Mouse (Mus musculus) neural tube, embryonic 15.5 days (tissue): ENCODE data around the gene Kazald1. TPM values are rescaled to one million over a fixed set of nuclear protein-coding genes. Genes with fewer than 3 reads are reported as not detected.

ENCODE experiments used
- ATAC-seq: fragments of 200-750 bp; cut with Nextera tagmentation; 2 replicates; pipeline ENCODE4 v1.8.0; 2017; ENCODE audit warnings: mild to moderate bottlenecking, moderate TSS enrichment, moderate library complexity; ENCODE audit not compliant: low FRiP score
- H3K27ac ChIP-seq: fragments of 300-500 bp; sonication (generic); replicated peaks from 2 replicates; pipeline ENCODE4 v1.5.1; 2015; ENCODE audit warnings: mild to moderate bottlenecking, inconsistent platforms
- H3K27me3 ChIP-seq: fragments of 300-500 bp; sonication (generic); replicated peaks from 2 replicates; pipeline ENCODE4 v1.6.1; 2015; ENCODE audit warnings: inconsistent platforms
- H3K36me3 ChIP-seq: fragments of 300-500 bp; sonication (generic); 2 replicates; pipeline ENCODE4 v1.6.1; 2015; ENCODE audit warnings: inconsistent platforms
- H3K4me1 ChIP-seq: fragments of 300-500 bp; sonication (generic); 2 replicates; pipeline ENCODE4 v1.6.1; 2015; ENCODE audit warnings: inconsistent platforms
- H3K4me2 ChIP-seq: fragments of 300-500 bp; sonication (generic); 2 replicates; pipeline ENCODE4 v1.6.1; 2015; ENCODE audit warnings: inconsistent platforms, mild to moderate bottlenecking, moderate library complexity
- H3K4me3 ChIP-seq: fragments of 300-500 bp; sonication (generic); replicated peaks from 2 replicates; pipeline ENCODE4 v1.5.1; 2015; ENCODE audit warnings: mild to moderate bottlenecking, inconsistent platforms
- H3K9ac ChIP-seq: fragments of 300-500 bp; sonication (generic); replicated peaks from 2 replicates; pipeline ENCODE4 v1.6.1; 2015; ENCODE audit warnings: mild to moderate bottlenecking, inconsistent platforms
- H3K9me3 ChIP-seq: fragments of 300-500 bp; sonication (generic); replicated peaks from 2 replicates; pipeline ENCODE4 v1.6.1; 2016; ENCODE audit warnings: inconsistent platforms
- WGBS: fragments of 180-500 bp; shearing (Covaris S2); methylation state at CpG from one replicate; pipeline ENCODE4 v1.1.7; 2015; ENCODE audit warnings: mixed read lengths; 5-methylcytosine and 5-hydroxymethylcytosine counted together
- polyA plus RNA-seq: library from polyadenylated mRNA; unstranded; fragments of >200 nt; fragmentation: Nextera tagmentation; extraction: Ambion mirVana; gene quantifications from 2 replicates; pipeline ENCODE4 v1.2.1, GENCODE M21; 2015

The Kazald1 gene
- polyA plus RNA-seq, 1 experiment from 2014 or later = 3.0 TPM

GRCm38 (mm10) chr19:45053451-45053850, 21.6 kb upstream of the Kazald1 start:
- H3K36me3 ChIP-seq = peaks cover 48% of the 10 kb centered on the region
- ATAC-seq = no peak
- no peak overlapping the region for H3K9ac ChIP-seq
- no peaks in the 10 kb centered on the region for H3K27me3 ChIP-seq
- no peak overlapping the region for H3K4me2 ChIP-seq
- H3K9me3 ChIP-seq = no peaks in the 10 kb centered on the region
- H3K27ac ChIP-seq = no peak overlapping the region
- peaks cover 48% of the 10 kb centered on the region for H3K4me1 ChIP-seq
- WGBS = 89% methylated on average over 8 of the region's 8 CpGs
- H3K4me3 ChIP-seq = no peak overlapping the region

GRCm38 (mm10) chr19:45054892-45055690, 19.9 kb upstream of the Kazald1 start:
- H3K9ac ChIP-seq = no peak overlapping the region
- no peaks in the 10 kb centered on the region for H3K9me3 ChIP-seq
- H3K27me3 ChIP-seq = no peaks in the 10 kb centered on the region
- no peak overlapping the region for H3K27ac ChIP-seq
- ATAC-seq = no peak
- H3K36me3 ChIP-seq = peaks cover 43% of the 10 kb centered on the region
- 89% methylated on average over 6 of the region's 6 CpGs for WGBS
- peaks cover 40% of the 10 kb centered on the region for H3K4me1 ChIP-seq
- H3K4me2 ChIP-seq = no peak overlapping the region
- H3K4me3 ChIP-seq = no peak overlapping the region

- H3K9me3 ChIP-seq = no peaks in the 10 kb centered on the region
- WGBS = 58% methylated on average over 4 of the region's 4 CpGs
- ATAC-seq = no peak
Measured at GRCm38 (mm10) chr19:45056364-45056763, 18.7 kb upstream of the Kazald1 start.

GRCm38 (mm10) chr19:45056908-45057698, 17.9 kb upstream of the Kazald1 start:
- peak overlapping the region; percentile 79; the same call in 1 of the 2 replicates for H3K9ac ChIP-seq
- ATAC-seq = no peak
- H3K27me3 ChIP-seq = no peaks in the 10 kb centered on the region
- H3K4me1 ChIP-seq = peaks cover 30% of the 10 kb centered on the region
- H3K27ac ChIP-seq = peak overlapping the region; percentile 93
- H3K9me3 ChIP-seq = no peaks in the 10 kb centered on the region
- 84% methylated on average over 7 of the region's 7 CpGs for WGBS
- H3K4me3 ChIP-seq = no peak overlapping the region; the same call in 1 of the 2 replicates
- H3K36me3 ChIP-seq = peaks cover 27% of the 10 kb centered on the region
- H3K4me2 ChIP-seq = peak overlapping the region; percentile 75

More at GRCm38 (mm10) chr19:45056364-45056763, 18.7 kb upstream of the Kazald1 start:
- peak overlapping the region; percentile 75; the same call in 1 of the 2 replicates for H3K4me2 ChIP-seq
- peaks cover 33% of the 10 kb centered on the region for H3K36me3 ChIP-seq
- peaks cover 30% of the 10 kb centered on the region for H3K4me1 ChIP-seq
- no peak overlapping the region for H3K4me3 ChIP-seq
- no peaks in the 10 kb centered on the region for H3K27me3 ChIP-seq
- no peak overlapping the region for H3K9ac ChIP-seq
- H3K27ac ChIP-seq = peak overlapping the region; percentile 93

- ATAC-seq = no peak
- Histone ChIP-seq H3K9me3 (no peaks in the 10 kb centered on the region), H3K4me3 (peak overlapping the region; percentile 57), H3K27ac (peak overlapping the region; percentile 93), H3K36me3 (peaks cover 21% of the 10 kb centered on the region), H3K27me3 (no peaks in the 10 kb centered on the region), H3K4me1 (peaks cover 30% of the 10 kb centered on the region), H3K4me2 (peak overlapping the region; percentile 75), H3K9ac (peak overlapping the region; percentile 79)
- 55% methylated on average over 7 of the region's 7 CpGs for WGBS
Measured at GRCm38 (mm10) chr19:45057724-45058112, 17.3 kb upstream of the Kazald1 start.

- Histone ChIP-seq H3K36me3 (peaks cover 15% of the 10 kb centered on the region), H3K4me1 (peaks cover 30% of the 10 kb centered on the region), H3K27me3 (no peaks in the 10 kb centered on the region), H3K4me3 (peak overlapping the region; percentile 57), H3K4me2 (peak overlapping the region; percentile 75), H3K9me3 (no peaks in the 10 kb centered on the region), H3K27ac (peak overlapping the region; percentile 93), H3K9ac (peak overlapping the region; percentile 79)
- under 1% methylated on average over 34 of the region's 34 CpGs for WGBS
- peak; percentile 94 for ATAC-seq
Measured at GRCm38 (mm10) chr19:45058113-45058839, 16.8 kb upstream of the Kazald1 start.

- H3K9me3 ChIP-seq = no peaks in the 10 kb centered on the region
- peaks cover 32% of the 10 kb centered on the region for H3K4me1 ChIP-seq
- WGBS = under 1% methylated on average over 14 of the region's 14 CpGs
- H3K4me3 ChIP-seq = peak overlapping the region; percentile 57
- no peak; the same call in none of the 2 replicates for ATAC-seq
- H3K9ac ChIP-seq = peak overlapping the region; percentile 79
- peak overlapping the region; percentile 75 for H3K4me2 ChIP-seq
- H3K27me3 ChIP-seq = peaks cover 1% of the 10 kb centered on the region
- H3K27ac ChIP-seq = peak overlapping the region; percentile 93
- H3K36me3 ChIP-seq = peaks cover 10% of the 10 kb centered on the region; the same call in 1 of the 2 replicates
Measured at GRCm38 (mm10) chr19:45058841-45059240, 16.2 kb upstream of the Kazald1 start.

- Histone ChIP-seq H3K36me3 (no peaks in the 10 kb centered on the region), H3K9me3 (no peaks in the 10 kb centered on the region), H3K4me3 (0 out of 2 replicates have a peak overlapping the region, but pooled peaks have one; percentile 8), H3K27ac (no peak overlapping the region), H3K9ac (no peak overlapping the region; the same call in 1 of the 2 replicates), H3K4me1 (peaks cover 23% of the 10 kb centered on the region), H3K4me2 (peak overlapping the region; percentile 46), H3K27me3 (peaks cover 50% of the 10 kb centered on the region)
- WGBS = 43% methylated on average over 20 of the region's 20 CpGs
- no peak for ATAC-seq
Measured at GRCm38 (mm10) chr19:45063565-45064292, 11.3 kb upstream of the Kazald1 start.

- Histone ChIP-seq H3K9me3 (no peaks in the 10 kb centered on the region), H3K4me3 (no peak overlapping the region), H3K27ac (no peak overlapping the region), H3K9ac (no peak overlapping the region), H3K27me3 (peaks cover 61% of the 10 kb centered on the region), H3K4me2 (no peak overlapping the region), H3K36me3 (no peaks in the 10 kb centered on the region), H3K4me1 (peaks cover 15% of the 10 kb centered on the region)
- ATAC-seq = no peak
- 5% methylated on average over 21 of the region's 21 CpGs for WGBS
Measured at GRCm38 (mm10) chr19:45065226-45065625, 9.8 kb upstream of the Kazald1 start.

- ATAC-seq = no peak
- peaks cover 15% of the 10 kb centered on the region for H3K4me1 ChIP-seq
- peaks cover 80% of the 10 kb centered on the region for H3K27me3 ChIP-seq
- no peak overlapping the region for H3K4me3 ChIP-seq
- no peak overlapping the region for H3K4me2 ChIP-seq
- H3K27ac ChIP-seq = no peak overlapping the region
- no peak overlapping the region for H3K9ac ChIP-seq
- H3K9me3 ChIP-seq = no peaks in the 10 kb centered on the region
- WGBS = 15% methylated on average over 17 of the region's 17 CpGs
- H3K36me3 ChIP-seq = no peaks in the 10 kb centered on the region
Measured at GRCm38 (mm10) chr19:45067170-45067569, 7.9 kb upstream of the Kazald1 start.
